Mouse (Mus musculus): ENCODE data around the gene Lsm14a. TPM values are rescaled to one million over a fixed set of nuclear protein-coding genes. Genes with fewer than 3 reads are reported as not detected.
A peak's percentile ranks its signal among the peaks of the same experiment; 100 is the strongest.

Lsm14a gene
- total RNA-seq, 4 experiments from 2014 or later = 82.0 to 92.4 (median 85.0) TPM

DNA sequence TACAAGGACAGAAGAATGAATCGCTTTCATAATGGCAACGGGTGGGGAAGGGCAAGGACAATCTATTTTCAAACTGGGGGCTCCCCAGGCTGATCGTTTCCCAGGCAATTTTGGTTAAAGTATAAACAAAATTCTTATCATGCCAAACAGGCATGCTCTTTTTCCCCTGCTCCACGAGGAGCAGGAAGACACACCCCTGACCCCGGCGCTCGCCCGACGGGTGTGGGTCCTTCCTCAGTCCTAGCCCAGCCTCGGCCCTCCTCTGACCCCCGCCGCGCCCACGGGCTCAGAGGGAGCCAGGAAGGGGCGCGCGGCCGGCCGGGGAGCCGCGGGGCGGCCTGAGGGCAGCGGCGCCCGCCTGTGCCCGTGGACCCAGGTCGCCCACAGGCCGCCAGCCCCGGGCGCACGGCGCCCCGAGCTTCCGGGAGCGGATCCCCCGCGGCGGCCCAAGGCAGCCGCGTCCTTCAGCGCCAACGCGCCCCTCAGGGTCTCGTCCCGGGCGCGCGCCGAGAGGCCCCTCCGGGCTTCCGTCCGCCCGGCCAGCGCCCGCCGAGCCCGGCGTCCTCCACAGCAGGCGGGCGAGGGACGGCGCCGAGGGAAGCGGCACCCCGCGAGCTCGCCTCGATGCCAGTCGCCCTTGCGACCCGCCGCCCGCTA is 80.2 kb downstream of the Lsm14a start:
- DNase-seq (ENCODE audit: low spot score) = peak; percentile 81

DNA sequence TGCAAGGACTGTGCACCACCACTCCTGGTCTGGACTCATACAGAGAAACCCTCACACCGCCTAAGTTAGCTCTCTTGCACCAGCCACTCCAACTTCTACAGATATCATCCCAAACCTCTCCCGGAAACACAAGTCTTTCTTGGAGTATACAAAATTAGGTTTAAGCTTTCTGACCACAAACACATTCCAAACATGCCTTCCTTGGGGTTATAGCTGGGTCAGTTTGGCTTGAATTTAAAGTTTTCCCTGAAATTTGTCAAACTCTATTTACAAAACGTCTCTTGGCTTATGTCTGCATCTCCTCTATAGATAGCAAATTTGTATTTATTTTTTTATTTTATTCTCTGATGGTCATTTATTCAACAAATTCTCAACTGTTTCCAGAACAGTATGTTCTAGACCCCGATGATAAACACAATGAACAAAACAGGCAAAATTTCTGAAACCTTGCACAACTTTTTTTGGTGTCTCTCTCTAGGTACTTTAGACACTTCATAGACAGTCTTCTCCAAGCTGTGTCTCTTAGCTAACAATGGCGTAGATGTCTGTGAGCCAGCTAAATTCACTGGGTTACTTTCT is 83.8 kb downstream of the Lsm14a start:
- no peak for DNase-seq (ENCODE audit: low spot score)

DNA sequence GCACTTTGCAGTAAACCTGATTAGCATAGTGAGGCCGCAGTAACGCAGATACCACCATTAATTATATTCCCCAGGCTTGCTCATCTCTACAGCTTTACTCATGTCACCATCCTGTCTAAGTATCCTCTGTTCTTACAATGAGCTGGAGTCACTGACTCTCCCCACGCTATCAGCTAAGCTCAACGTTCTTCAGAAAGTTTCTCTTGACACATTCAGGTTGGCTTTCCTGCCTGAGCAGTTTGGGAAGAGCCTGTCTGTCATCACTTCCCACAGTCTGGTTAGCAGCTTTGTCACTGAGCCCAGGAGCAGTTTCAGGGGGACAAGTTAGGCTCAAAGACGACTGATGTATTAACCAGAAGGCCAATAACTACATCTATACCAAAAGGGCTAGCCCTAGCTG is 84.5 kb downstream of the Lsm14a start:
- DNase-seq (ENCODE audit: low spot score) = no peak

DNA sequence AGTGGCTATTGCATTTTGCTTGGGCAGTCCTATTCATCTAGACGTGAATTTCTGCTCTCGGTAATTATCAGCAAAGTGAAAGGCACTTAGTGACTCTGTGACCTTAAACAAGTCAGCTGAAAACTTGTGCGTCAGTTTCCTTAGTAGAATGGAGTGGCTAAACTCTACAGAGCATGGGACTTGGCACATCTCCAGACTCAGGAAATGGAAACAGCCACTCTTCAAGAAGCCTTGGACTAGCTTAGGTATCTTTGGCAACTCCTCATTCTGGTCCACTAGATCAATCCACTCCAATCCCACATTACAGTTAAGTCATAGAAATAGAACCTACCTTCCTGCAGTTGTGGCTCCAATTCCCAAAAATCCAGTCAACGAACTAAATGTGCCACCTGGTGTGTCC is 87.7 kb downstream of the Lsm14a start:
- peak; percentile 75 for DNase-seq (ENCODE audit: low spot score)

DNA sequence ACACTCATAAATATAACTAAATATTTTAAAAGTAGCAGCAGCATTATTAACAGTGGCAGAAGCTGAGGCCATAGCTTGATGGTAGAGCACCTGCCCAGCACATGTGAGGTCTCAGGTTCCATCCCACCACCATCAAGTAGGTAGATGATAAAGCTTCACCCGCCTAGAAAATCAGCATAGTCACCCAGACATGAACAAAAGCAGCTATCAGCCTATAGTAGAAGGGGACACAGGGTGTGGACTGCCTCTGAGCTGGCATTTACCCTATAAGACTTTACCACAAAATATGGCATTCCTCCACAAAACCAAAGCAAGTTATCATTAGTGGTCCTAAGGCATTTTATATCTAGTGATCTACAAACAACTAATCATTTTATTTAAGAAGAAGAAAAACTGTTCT is 90.5 kb downstream of the Lsm14a start:
- no peak for DNase-seq (ENCODE audit: low spot score)

DNA sequence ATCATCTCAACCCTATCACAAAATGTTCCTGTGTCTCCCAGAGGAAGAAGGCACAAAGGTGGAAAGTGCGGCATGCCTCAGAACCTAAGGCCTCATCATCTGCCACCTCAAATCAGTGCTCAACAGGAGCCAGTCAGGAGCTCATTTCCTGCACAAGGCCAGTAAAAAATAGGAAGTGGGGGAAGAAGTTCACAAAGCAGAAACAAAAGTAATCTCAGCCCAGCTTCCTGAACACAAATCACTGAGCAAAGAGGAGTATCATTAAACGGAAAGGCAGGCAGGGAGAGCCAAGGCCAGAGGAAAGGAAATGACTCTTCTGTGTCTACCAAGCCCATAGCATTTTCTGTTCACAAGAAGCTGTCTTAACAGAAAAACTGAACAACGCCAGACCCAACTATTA is 91.2 kb downstream of the Lsm14a start:
- peak; percentile 74 for DNase-seq (ENCODE audit: low spot score)

DNA sequence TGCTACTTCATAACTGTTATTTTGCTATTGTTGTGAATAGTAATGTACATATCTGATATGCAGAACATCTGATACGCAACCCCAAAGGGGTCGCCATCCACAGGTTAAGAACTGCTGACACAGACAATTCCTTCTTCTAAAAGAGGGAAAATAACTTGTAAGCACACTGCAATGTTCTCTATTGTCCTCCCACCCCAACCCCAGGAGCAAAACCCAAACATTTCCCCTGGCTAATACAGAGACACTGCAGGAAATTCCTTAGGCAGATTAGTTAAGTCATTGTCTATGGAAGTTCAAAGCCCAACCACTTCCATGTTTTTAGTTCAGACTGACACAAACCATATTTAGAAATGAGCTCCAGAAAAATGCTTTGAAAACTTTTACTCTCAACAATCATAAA is 94.3 kb downstream of the Lsm14a start:
- no peak for DNase-seq (ENCODE audit: low spot score)

DNA sequence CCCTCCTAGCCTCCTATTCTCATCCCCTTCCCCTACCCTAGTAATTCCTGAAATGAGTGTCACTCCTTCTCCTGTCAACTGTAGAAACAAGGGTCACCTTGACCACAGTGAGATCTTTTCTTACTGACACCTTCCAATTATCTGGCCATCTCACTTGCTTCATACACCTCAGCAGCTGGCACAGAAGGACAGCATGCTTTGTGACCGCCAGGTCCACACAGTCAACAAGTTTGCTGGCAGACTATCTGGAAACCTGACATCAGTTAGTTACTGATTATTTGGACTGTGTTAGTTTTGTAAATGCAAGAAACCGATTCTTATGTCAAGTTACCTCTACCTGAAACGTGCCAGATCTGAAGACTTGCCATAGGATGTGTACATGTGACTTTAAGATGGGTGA is 97.0 kb downstream of the Lsm14a start:
- no peak for DNase-seq (ENCODE audit: low spot score)

Other genes starting within 250 kb of the Lsm14a start
- 10 to 100 TPM; 26.8 to 32.8 (median 29.9) TPM for gene Uba2, start 223.7 kb downstream of the Lsm14a start, total RNA-seq (2022)
- gene Pdcd2l, start 196.7 kb downstream of the Lsm14a start, total RNA-seq (2022) = 10 to 100 TPM; 19.2 to 21.2 (median 20.1) TPM
- 100 to 1,000 TPM; 550 to 601 (median 588) TPM for gene Gpi1, start 163.0 kb downstream of the Lsm14a start, total RNA-seq (2022)
- gene Gm6096, start 142.3 kb downstream of the Lsm14a start, total RNA-seq (2022) = not detected
- gene 4931406P16Rik, start 79.8 kb downstream of the Lsm14a start, total RNA-seq (2022) = 10 to 100 TPM; 38.7 to 43.4 (median 41.0) TPM

All from heart, adult 8-10 months (tissue).